Mouse (Mus musculus): ENCODE measurements around the gene Fbxl2.
A peak's percentile ranks its signal among the peaks of the same experiment; 100 is the strongest.

GRCm38 (mm10) chr9:113970041-113970440 is 76.0 kb downstream of the Fbxl2 start:
- TF ChIP-seq CTCF (IDR thresholded peaks at IDR 0.05; ENCODE audit: extremely low read depth, insufficient read depth, insufficient read length, insufficient replicate concordance) = peak; percentile 6; the same call in 1 of the 2 replicates
- TF ChIP-seq POLR2A (IDR thresholded peaks at IDR 0.05; ENCODE audit: low read depth, low read length) = no peak
